Mouse (Mus musculus) megakaryocyte-erythroid progenitor cell, adult 5-6 weeks (primary cell): Measurements from ENCODE around the gene Thumpd2. TPM values are rescaled to one million over a fixed set of nuclear protein-coding genes. Genes with fewer than 3 reads are reported as not detected.

Experiments
- ATAC-seq: replicated peaks from 2 replicates; pipeline ENCODE4 v1.8.0; 2016; ENCODE audit warnings: mild to moderate bottlenecking, inconsistent platforms; ENCODE audit not compliant: severe bottlenecking, poor library complexity, low FRiP score, low TSS enrichment
- total RNA-seq, 2 experiments: library from RNA; stranded (forward) in 1 of 2; stranded (reverse) in 1 of 2; fragments of 200-1000, 215-1000 nt in 1 of 2; fragments of >200 nt in 1 of 2; fragmentation: Nextera tagmentation in 1 of 2; gene quantifications; 2 replicates each; pipeline ENCODE4 v1.2.3; 2014 to 2017

Thumpd2 gene
- total RNA-seq, 2 experiments from 2014 or later: 16.4 to 19.3 TPM

- ATAC-seq: no peak
Observed at GRCm38 (mm10) chr17:80981721-80982411, 83.0 kb downstream of the Thumpd2 start.

- ATAC-seq: no peak
Observed at GRCm38 (mm10) chr17:80980096-80980495, 84.8 kb downstream of the Thumpd2 start.

GRCm38 (mm10) chr17:80977245-80977644, 87.6 kb downstream of the Thumpd2 start:
- no peak for ATAC-seq

Other genes starting within 250 kb of the Thumpd2 start
- not detected in 2 replicates for gene Tmem178, start 120.5 kb downstream of the Thumpd2 start, total RNA-seq (2014; fragmentation: Nextera tagmentation)
- gene Tmem178, start 120.5 kb downstream of the Thumpd2 start, total RNA-seq (2017): not detected in 2 replicates